Mouse (Mus musculus) C2C12 (cell line): ENCODE measurements around the gene Plxna2.

Experiments used
- CEBPB ChIP-seq: IDR thresholded peaks from one replicate; pipeline ENCODE4 v1.6.1; 2011; ENCODE audit warnings: low read depth, mild to moderate bottlenecking, control low read depth, moderate library complexity
- CTCF ChIP-seq: IDR thresholded peaks from one replicate; pipeline ENCODE4 v1.5.1; 2011; ENCODE audit not compliant: control insufficient read depth, insufficient read depth, insufficient read length
- FOSL1 ChIP-seq: IDR thresholded peaks from one replicate; pipeline ENCODE4 v1.8.0; 2011; ENCODE audit warnings: mild to moderate bottlenecking, low read length; ENCODE audit not compliant: poor library complexity, insufficient read depth, severe bottlenecking
- MAX ChIP-seq: IDR thresholded peaks from one replicate; pipeline ENCODE4 v1.6.1; 2011; ENCODE audit warnings: mild to moderate bottlenecking, control low read depth
- MYOD1 ChIP-seq: IDR thresholded peaks from one replicate; pipeline ENCODE4 v1.6.1; 2011; ENCODE audit warnings: low read depth; ENCODE audit not compliant: control insufficient read depth, insufficient read length
- MYOG ChIP-seq: IDR thresholded peaks from one replicate; pipeline ENCODE4 v1.6.1; 2011; ENCODE audit not compliant: control insufficient read depth, insufficient read length; ENCODE audit errors: extremely low read depth
- USF1 ChIP-seq: IDR thresholded peaks from one replicate; pipeline ENCODE4 v1.6.1; 2011; ENCODE audit warnings: low read depth, mild to moderate bottlenecking, control low read depth, moderate library complexity

- TF ChIP-seq CTCF: no peak
- TF ChIP-seq MAX: no peak
- TF ChIP-seq USF1: no peak
- TF ChIP-seq MYOG: no peak
- TF ChIP-seq CEBPB: no peak
- no peak for TF ChIP-seq FOSL1
- TF ChIP-seq MYOD1: no peak
These were observed 57.3 kb downstream of the Plxna2 start for GRCm38 (mm10) chr1:194675106-194675890.
